Mouse (Mus musculus) heart, postnatal 0 days (tissue): Measurements from ENCODE around the gene Klc2.

ENCODE experiments used
- CTCF ChIP-seq: IDR thresholded peaks from 2 replicates; pipeline ENCODE4 v1.5.1; 2016; ENCODE audit warnings: antibody characterized with exemption, control low read depth, low read depth
- EP300 ChIP-seq: IDR thresholded peaks from 2 replicates; pipeline ENCODE4 v1.6.1; 2016; ENCODE audit warnings: antibody characterized with exemption, low read depth

DNA sequence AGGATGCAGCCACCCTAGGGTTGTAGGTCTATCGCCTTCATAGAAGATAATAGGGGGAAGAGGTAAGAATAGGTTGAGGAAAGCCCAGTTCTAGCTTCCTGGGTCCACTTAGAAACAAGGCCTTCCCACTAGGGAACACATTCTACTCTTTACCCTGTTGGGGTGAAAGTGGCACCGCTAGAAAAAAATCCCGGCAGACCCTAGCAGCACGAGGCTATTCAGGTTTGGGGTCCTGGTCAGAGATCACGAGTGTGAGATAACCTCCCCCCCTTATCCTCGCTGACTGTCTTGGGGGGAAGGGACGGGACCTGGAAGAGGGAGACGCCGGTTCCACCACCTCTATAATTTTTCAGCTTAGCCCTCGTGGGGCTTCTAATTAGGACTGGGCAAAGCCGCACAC is 47.3 kb downstream of the Klc2 start:
- TF ChIP-seq CTCF = no peak
- TF ChIP-seq EP300 = no peak
